Mouse (Mus musculus): ENCODE results near the gene Ccdc83. TPM values are rescaled to one million over a fixed set of nuclear protein-coding genes. Genes with fewer than 3 reads are reported as not detected.

Ccdc83 gene
- polyA plus RNA-seq, 1 experiment: not detected

DNA sequence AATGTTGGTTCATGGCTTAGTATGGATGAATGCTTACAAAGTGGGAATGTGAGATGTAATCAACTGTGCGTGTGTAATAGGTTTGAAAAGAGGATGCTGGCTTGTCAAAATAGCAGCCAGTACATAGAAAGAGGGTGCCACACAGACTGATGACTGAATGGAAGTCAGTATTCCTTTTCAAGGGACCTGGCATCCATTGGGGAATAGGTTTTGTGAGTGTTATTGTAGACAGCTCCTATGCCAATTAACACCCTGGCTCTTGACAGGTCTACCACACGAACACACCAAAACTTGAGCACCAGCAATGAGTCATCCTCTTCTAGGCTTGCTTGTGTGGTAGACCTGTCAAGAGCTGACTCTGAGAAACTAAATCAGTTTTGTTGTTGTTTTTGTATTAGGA, 90.0 kb downstream of the Ccdc83 start:
- H3K4me3 ChIP-seq (ENCODE audit: insufficient read depth, low read length): no peak overlapping the region
- H3K27ac ChIP-seq (ENCODE audit: insufficient read depth, low read length): no peak overlapping the region
- TF ChIP-seq CTCF (IDR thresholded peaks at IDR 0.05; ENCODE audit: extremely low read depth, insufficient read depth, low read length): no peak
- TF ChIP-seq POLR2A (IDR thresholded peaks at IDR 0.05; ENCODE audit: extremely low read depth, insufficient read depth, low read length): no peak
- no peaks in the 10 kb centered on the region for H3K4me1 ChIP-seq (ENCODE audit: control insufficient read depth, insufficient read depth, low read length)

Other genes with a start within 250 kb of the Ccdc83 start
- 122 and 123 TPM in 2 replicates for gene Picalm, start 135.6 kb downstream of the Ccdc83 start, polyA plus RNA-seq (2012; rRNA removed)
- gene Sytl2, start 36.5 kb upstream of the Ccdc83 start, polyA plus RNA-seq (2012; rRNA removed): 119 and 134 TPM in 2 replicates
- gene Ccdc89, start 160.8 kb upstream of the Ccdc83 start, polyA plus RNA-seq (2012; rRNA removed): 0.81 and 0.93 TPM in 2 replicates
- 103 and 120 TPM in 2 replicates for gene Crebzf, start 177.0 kb upstream of the Ccdc83 start, polyA plus RNA-seq (2012; rRNA removed)
- 39.7 and 42.8 TPM in 2 replicates for gene Tmem126a, start 191.5 kb upstream of the Ccdc83 start, polyA plus RNA-seq (2012; rRNA removed)
- gene Tmem126b, start 210.2 kb upstream of the Ccdc83 start, polyA plus RNA-seq (2012; rRNA removed): 24.9 and 26.4 TPM in 2 replicates
- 137 and 139 TPM in 2 replicates for gene Dlg2, start 210.9 kb upstream of the Ccdc83 start, polyA plus RNA-seq (2012; rRNA removed)

Data from cortical plate, adult 2 months (tissue).